Mouse (Mus musculus): ENCODE results near the gene Cfl2. TPM values are rescaled to one million over a fixed set of nuclear protein-coding genes. Genes with fewer than 3 reads are reported as not detected.
"Not testable (repeated sequence)": the region's sequence is repeated elsewhere in the genome, so short reads cannot be mapped to it uniquely, and the experiment has no call there.

Gene Cfl2
- polyA plus RNA-seq (2012; rRNA removed): 12.5 and 27.8 TPM in 2 replicates

DNA sequence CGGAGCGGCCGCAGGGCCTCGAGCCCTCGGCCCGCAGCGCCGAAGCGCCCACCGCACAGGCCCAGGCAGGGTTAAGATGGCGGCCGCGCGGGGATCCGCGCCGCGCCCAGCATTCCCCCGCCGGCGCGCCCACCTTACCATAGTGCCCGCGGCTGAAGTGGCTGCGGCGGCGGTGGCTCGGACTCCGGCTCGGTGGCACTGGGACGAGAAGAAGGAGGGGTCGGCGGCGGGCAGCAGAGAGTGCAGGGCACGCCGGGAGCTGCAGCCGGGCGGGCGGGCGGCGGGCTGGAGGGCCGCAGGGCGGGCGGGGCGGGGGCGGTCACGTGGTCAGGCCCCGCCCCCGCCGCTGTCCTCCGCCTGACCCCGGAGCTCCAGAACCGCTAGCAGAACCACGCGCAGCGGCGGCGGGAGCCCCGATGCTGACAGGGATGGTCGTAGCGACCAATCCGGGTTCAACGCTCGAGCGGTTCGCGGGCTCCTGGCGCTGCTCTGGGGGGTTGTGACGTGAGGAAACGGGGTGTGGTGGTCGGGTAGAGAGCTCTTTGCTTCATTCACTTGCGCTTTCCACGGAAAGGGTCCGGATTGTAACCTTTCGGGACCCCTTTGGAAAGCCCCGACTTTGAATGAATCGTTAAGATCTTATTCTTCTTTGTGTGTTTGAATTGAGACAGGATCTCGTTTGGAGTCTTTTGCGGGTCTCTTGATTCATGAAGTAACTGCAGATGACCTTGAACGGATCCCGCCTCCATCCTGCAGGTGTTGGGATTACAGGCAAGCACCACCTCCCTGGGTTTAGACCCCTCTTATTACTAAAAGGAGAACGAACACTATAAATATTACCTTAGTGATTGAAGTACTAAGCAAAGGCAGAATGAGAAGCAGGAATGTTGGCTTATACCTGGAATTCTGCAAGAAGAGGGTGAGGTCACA is at the start of gene Cfl2:
Cfl2 (minus strand) TSS at position 272 of the 930 bp plus-strand sequence.
- DNase-seq: peak; percentile 78
- Histone ChIP-seq H3K4me1 (ENCODE audit: control insufficient read depth, insufficient read depth, low read length) (peaks cover 3% of the 10 kb centered on the region), H3K4me3 (replicated peaks; ENCODE audit: extremely low read depth, low read depth, low read length) (peak within 1 kb of the TSS; percentile 80)
- TF ChIP-seq POLR2A (IDR thresholded peaks at IDR 0.05; ENCODE audit: borderline replicate concordance, extremely low read depth, low read depth, low read length): no peak
- TF ChIP-seq CTCF (IDR thresholded peaks at IDR 0.05; ENCODE audit: insufficient read depth, low read length): no peak
- WGBS: under 1% methylated on average over 75 of the region's 82 CpGs

DNA sequence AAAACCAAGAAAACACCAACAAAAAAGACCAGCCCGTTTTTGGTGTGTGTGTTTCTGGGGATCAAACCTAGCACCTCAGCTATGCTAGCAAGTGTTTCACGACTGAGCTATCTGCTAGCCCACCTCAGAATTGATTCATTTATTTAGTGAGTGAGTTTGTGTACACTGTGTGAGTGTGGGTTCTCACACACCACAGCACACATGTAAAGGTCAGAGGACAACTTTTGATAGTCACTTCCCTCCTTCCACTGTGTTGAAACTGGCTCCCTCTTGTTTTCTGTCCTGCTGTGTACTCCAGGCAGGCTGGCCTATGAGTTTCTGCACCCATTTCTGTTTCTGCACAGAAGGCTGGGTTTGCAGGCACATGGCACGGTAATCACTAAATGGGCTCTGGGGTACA is 47.7 kb upstream of the Cfl2 start:
- 87% methylated on average over 3 of the region's 3 CpGs for WGBS
- TF ChIP-seq CTCF (IDR thresholded peaks at IDR 0.05; ENCODE audit: insufficient read depth, low read length) (no peak), POLR2A (IDR thresholded peaks at IDR 0.05; ENCODE audit: borderline replicate concordance, extremely low read depth, low read depth, low read length) (no peak)
- no peaks in the 10 kb centered on the region for H3K4me1 ChIP-seq (ENCODE audit: control insufficient read depth, insufficient read depth, low read length)

GRCm38 (mm10) chr12:54892559-54892958 is 29.9 kb upstream of the Cfl2 start:
- DNase-seq; H3K4me1 ChIP-seq (ENCODE audit: control insufficient read depth, insufficient read depth, low read length); H3K4me3 ChIP-seq (replicated peaks; ENCODE audit: extremely low read depth, low read depth, low read length): not testable (repeated sequence)
- WGBS: 64% methylated on average over 2 of the region's 2 CpGs

More for the DNA sequence above, 47.7 kb upstream of the Cfl2 start:
- DNase-seq: no peak
- no peak overlapping the region for H3K4me3 ChIP-seq (replicated peaks; ENCODE audit: extremely low read depth, low read depth, low read length)

- WGBS: 99% methylated on average over 2 of the region's 2 CpGs
- Histone ChIP-seq H3K4me1 (ENCODE audit: control insufficient read depth, insufficient read depth, low read length) (no peaks in the 10 kb centered on the region), H3K4me3 (replicated peaks; ENCODE audit: extremely low read depth, low read depth, low read length) (no peak overlapping the region)
- TF ChIP-seq CTCF (IDR thresholded peaks at IDR 0.05; ENCODE audit: insufficient read depth, low read length): no peak
- no peak for TF ChIP-seq POLR2A (IDR thresholded peaks at IDR 0.05; ENCODE audit: borderline replicate concordance, extremely low read depth, low read depth, low read length)
- no peak for DNase-seq
These were observed 27.7 kb upstream of the Cfl2 start for GRCm38 (mm10) chr12:54890426-54890825.

GRCm38 (mm10) chr12:54887580-54888127 is 25.0 kb upstream of the Cfl2 start:
- WGBS: 81% methylated on average over 4 of the region's 4 CpGs
- no peak for TF ChIP-seq POLR2A (IDR thresholded peaks at IDR 0.05; ENCODE audit: borderline replicate concordance, extremely low read depth, low read depth, low read length)
- no peak for TF ChIP-seq CTCF (IDR thresholded peaks at IDR 0.05; ENCODE audit: insufficient read depth, low read length)
- H3K4me3 ChIP-seq (replicated peaks; ENCODE audit: extremely low read depth, low read depth, low read length): no peak overlapping the region
- H3K4me1 ChIP-seq (ENCODE audit: control insufficient read depth, insufficient read depth, low read length): no peaks in the 10 kb centered on the region
- no peak for DNase-seq

DNA sequence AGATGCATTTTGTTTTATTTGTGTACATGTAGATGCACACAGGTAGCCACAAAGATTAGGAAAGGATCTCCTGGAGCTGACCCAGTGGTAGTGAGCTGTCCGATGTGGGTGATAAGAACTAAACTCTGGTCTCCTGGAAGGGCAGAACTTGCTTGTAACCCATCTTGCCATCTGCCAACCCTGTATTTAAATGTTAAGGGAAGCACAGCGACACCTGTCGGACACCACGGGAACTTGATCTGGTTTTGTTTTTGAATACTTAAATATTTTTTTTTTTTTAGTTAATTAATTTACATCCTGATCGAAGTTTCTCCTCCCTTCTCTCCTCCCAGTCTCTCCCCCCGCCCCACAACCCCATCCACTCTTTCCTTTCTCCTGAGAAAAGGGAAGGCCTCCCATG is 17.0 kb upstream of the Cfl2 start:
- TF ChIP-seq POLR2A (IDR thresholded peaks at IDR 0.05; ENCODE audit: borderline replicate concordance, extremely low read depth, low read depth, low read length): no peak
- peak; percentile 65 for TF ChIP-seq CTCF (IDR thresholded peaks at IDR 0.05; ENCODE audit: insufficient read depth, low read length)
- H3K4me3 ChIP-seq (replicated peaks; ENCODE audit: extremely low read depth, low read depth, low read length): no peak overlapping the region
- WGBS: 1% methylated on average over 6 of the region's 6 CpGs
- DNase-seq: peak; percentile 60
- no peaks in the 10 kb centered on the region for H3K4me1 ChIP-seq (ENCODE audit: control insufficient read depth, insufficient read depth, low read length)

DNA sequence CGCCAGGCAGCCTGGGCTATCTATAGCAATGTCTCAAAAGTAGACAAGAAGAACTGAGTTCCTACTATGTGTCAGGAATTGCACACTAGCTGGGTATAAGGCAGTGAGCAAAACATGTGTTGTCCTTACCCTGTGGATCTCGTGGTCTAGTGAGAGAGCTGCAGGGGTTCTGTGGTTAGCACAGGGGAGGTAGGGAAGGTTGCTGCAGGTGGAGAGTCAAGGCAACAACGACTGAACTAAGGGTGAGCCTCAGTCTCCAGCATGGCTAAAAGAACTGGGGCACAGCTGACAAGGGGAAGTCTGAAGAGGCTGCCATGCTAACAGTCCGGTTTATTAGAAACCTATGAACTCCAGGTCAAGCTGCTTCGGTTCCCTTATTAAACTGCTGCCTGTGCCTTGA is 16.5 kb upstream of the Cfl2 start:
- Histone ChIP-seq H3K4me3 (replicated peaks; ENCODE audit: extremely low read depth, low read depth, low read length) (no peak overlapping the region), H3K4me1 (ENCODE audit: control insufficient read depth, insufficient read depth, low read length) (no peaks in the 10 kb centered on the region)
- no peak for DNase-seq
- 69% methylated on average over 5 of the region's 5 CpGs for WGBS
- TF ChIP-seq CTCF (IDR thresholded peaks at IDR 0.05; ENCODE audit: insufficient read depth, low read length) (no peak), POLR2A (IDR thresholded peaks at IDR 0.05; ENCODE audit: borderline replicate concordance, extremely low read depth, low read depth, low read length) (no peak)

- Histone ChIP-seq H3K4me1 (ENCODE audit: control insufficient read depth, insufficient read depth, low read length) (no peaks in the 10 kb centered on the region), H3K4me3 (replicated peaks; ENCODE audit: extremely low read depth, low read depth, low read length) (no peak overlapping the region)
- 72% methylated on average over 1 of the region's 1 CpGs for WGBS
- DNase-seq: no peak
- TF ChIP-seq CTCF (IDR thresholded peaks at IDR 0.05; ENCODE audit: insufficient read depth, low read length): no peak
- TF ChIP-seq POLR2A (IDR thresholded peaks at IDR 0.05; ENCODE audit: borderline replicate concordance, extremely low read depth, low read depth, low read length): no peak
These were observed 15.2 kb upstream of the Cfl2 start for GRCm38 (mm10) chr12:54877875-54878274.

GRCm38 (mm10) chr12:54876879-54877278 is 14.2 kb upstream of the Cfl2 start:
- DNase-seq: no peak
- TF ChIP-seq CTCF (IDR thresholded peaks at IDR 0.05; ENCODE audit: insufficient read depth, low read length): no peak
- TF ChIP-seq POLR2A (IDR thresholded peaks at IDR 0.05; ENCODE audit: borderline replicate concordance, extremely low read depth, low read depth, low read length): no peak
- Histone ChIP-seq H3K4me3 (replicated peaks; ENCODE audit: extremely low read depth, low read depth, low read length) (no peak overlapping the region), H3K4me1 (ENCODE audit: control insufficient read depth, insufficient read depth, low read length) (no peaks in the 10 kb centered on the region)
- 45% methylated on average over 5 of the region's 5 CpGs for WGBS

- Histone ChIP-seq H3K4me1 (ENCODE audit: control insufficient read depth, insufficient read depth, low read length) (no peaks in the 10 kb centered on the region), H3K4me3 (replicated peaks; ENCODE audit: extremely low read depth, low read depth, low read length) (no peak overlapping the region)
- WGBS: 65% methylated on average over 6 of the region's 6 CpGs
- TF ChIP-seq CTCF (IDR thresholded peaks at IDR 0.05; ENCODE audit: insufficient read depth, low read length) (no peak), POLR2A (IDR thresholded peaks at IDR 0.05; ENCODE audit: borderline replicate concordance, extremely low read depth, low read depth, low read length) (no peak)
- peak; percentile 28 for DNase-seq
These were observed 12.0 kb upstream of the Cfl2 start for GRCm38 (mm10) chr12:54874711-54875110.
